Mouse (Mus musculus) layer of hippocampus, adult 11-12 months (tissue): ENCODE measurements around the gene Mpig6b.

Source experiments
- DNase-seq: peaks from one replicate; pipeline ENCODE4 v3.0.0; 2022; ENCODE audit warnings: low spot score

The Mpig6b gene

DNA sequence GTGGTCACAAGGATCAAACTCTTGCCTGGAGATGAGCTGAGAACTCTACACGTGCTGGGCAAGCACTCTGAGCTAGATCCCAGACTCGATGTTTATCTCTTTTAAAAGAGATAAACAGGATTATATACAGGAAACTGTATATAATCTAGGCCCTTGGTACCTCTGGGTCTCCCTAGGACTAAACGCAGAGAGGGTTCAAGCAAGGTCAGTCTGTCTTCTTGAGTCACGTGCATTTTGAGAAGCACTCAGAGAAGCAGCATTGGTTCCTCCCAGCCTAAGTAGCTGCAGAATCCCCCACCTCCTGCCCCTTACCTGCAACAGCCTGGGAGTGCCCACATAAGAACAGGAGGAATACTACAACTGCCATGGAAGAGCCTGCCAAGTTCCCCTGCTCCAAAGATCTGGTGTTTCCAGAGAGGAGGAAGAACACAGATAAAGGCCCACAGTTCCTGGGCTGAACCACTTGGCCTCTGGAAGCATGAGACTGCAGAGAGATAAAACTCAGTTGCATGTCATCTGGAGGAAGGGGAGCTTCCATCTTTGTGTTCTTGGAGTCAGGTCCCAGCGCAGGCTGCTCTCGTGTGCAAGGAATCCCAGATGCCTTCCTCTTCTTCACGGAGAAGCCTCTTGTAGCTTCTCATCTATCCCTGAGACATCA, 19.4 kb upstream of the Mpig6b start, which contains the start of gene Ly6g6f:
Gene Ly6g6f, minus strand, starts transcription at position 403 of the 658 bp plus-strand sequence.
- no peak for DNase-seq

DNA sequence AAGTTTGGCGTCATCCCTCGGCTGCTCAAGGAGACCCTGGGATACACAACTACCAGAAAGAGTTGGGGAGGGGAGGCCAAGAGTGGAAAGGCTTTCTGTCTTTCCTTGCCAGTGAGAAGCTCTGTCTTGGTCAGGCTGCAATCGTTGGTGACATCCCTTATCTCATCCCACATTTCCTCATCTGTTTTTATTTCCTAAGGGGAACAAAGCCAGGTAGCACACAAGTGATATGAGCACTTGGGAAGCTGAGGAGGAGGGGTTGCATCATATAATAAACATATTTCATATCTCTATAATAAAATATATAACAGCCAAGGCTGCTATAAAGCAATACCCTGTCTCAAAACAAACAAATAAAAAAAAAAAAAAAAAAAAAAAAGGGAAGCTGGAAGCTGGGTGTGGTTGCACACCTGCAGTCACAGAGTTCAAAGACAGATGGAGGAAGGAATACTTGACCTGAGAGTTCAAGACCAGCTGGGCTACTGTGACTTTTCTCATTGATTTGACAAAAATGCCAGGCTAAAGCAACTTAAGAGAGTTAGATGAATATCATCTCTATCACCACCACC, 18.0 kb upstream of the Mpig6b start:
- DNase-seq: no peak

DNA sequence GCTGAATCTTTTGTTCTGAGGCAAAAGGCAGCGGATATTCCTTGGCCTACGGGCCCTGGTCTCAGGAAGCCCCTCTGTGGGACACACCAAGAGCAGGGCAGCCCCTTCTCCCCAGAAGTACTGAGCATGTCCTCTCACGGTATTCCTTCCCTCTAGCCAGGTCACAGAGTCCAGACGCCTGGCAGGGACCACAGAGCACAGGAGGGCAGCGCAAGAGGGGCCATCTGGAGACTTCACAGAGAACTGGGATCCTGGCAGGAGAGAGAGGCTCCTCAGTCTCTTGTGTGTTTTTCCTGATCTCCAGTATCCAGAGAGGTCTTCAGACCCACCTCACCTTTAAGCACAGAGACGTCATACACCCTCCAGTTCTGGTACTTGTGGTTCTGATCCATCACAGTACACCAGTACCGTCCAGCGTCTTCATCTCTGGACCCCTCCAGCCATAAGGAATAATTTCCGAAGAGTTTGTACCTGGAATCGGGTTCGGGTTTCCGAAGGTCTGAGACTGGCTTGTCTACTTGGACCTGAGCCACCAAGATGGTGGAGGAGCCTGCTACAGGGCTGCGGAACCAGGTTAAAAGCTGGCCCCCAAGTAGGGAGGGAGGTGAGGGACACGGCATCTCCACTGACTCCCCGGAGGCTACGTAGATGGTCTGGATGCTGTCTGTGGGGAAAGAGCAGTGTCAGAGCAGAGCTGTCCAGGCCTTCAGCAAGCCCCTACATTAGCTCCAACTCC, 17.0 kb upstream of the Mpig6b start:
- DNase-seq: no peak

GRCm38 (mm10) chr17:35080710-35081109, 14.7 kb upstream of the Mpig6b start:
- no peak for DNase-seq

DNA sequence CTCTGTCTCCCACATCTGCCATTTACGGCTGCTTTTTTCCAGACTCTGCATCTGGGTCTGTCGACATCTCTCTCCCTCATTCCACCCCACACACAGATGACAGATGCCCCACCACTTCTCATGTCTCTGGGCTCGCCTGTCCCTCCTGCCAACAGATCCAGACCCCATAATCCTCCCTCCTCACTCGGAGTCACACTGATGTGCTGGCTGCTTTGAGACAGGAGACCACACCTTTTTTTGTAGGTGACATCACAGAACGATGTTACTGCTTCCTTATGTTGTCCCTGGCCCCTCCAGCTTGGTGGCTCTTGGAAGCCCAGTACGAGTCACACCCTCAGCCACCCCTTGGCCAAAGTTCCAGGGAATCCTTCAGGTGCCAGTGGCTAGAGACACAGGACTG, 14.3 kb upstream of the Mpig6b start:
- no peak for DNase-seq

- DNase-seq: no peak
Measured at GRCm38 (mm10) chr17:35079778-35080177, 13.8 kb upstream of the Mpig6b start.

DNA sequence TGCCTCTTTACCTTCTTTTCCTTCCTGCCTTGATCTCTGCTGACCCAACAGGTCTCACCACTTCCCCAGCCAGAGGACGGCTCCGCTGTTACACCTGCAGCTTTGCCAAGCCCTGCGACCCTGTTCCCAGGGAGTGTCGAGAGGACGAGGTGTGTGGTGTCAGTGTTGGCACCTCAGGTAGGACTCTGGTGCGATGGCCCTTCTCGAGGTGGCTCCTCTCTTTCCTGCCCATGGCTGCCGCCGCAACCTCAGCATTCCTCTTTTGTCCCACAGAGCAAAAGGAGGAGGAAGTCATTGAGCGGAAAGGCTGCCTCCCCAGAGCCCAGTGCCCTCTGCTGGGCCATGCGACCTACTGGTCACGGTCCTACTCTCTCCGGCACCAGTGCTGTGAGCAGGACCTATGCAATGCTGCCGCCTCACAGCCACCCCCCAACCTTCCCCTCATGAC, 11.8 kb upstream of the Mpig6b start, which contains the start of gene Ly6g6d:
Gene Ly6g6d, minus strand, starts transcription at position 280 of the 448 bp plus-strand sequence.
- DNase-seq: no peak

DNA sequence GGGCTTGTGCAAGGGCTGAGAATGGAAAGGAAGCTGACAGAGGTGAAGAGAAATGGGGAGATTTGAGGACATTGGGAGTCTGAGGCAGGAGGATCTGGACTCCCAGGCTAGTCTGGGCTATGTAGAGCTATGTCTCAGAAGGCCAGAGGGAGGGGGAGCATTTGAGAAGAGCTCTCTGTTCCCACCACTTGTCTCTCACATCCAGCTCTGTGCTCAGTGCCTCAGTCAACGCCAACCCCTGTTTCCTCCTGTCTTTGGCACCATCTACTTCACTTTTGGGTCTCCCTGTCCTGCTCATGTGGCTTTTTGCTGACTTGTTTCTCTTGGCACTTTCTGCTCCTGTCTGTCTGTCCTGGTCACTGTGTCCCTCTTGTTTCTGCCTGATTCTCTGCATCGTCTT, 11.3 kb upstream of the Mpig6b start:
- DNase-seq: no peak

DNA sequence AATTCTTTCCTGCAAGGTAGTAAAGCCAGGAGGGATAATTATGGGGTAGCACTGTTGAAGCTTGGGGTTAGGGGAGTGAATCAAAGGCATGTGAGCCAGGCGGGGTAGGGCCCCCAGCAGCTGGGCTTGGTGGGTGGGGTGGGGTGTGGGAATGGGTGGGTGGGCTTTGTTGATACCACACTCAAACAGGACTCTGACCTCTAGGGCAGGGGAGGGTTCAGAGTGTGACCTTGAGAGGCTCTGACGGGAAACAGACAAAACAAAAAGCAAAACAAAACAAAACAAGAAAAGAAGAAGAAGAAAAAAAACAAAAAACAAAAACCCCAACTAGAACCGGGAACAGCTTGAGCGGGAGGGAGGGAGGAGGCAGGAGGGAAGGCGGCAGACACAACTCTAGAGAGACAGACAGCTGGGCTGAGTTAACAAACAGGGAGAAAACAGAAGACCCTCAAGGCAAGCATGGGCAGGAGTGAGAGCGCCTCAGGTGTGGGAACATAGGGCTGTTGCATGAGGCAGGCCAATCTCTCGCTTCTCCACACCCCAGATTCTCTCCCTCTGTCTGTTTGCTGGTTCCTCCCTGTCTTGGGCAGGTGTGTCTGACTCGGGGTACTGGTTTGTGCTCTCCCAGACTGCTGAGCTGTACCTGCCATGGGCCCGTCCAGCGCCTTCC, 10.7 kb upstream of the Mpig6b start, which contains the start of gene Ly6g6e:
Gene Ly6g6e, plus strand, starts transcription at position 396 of the 670 bp plus-strand sequence.
- DNase-seq: no peak

DNA sequence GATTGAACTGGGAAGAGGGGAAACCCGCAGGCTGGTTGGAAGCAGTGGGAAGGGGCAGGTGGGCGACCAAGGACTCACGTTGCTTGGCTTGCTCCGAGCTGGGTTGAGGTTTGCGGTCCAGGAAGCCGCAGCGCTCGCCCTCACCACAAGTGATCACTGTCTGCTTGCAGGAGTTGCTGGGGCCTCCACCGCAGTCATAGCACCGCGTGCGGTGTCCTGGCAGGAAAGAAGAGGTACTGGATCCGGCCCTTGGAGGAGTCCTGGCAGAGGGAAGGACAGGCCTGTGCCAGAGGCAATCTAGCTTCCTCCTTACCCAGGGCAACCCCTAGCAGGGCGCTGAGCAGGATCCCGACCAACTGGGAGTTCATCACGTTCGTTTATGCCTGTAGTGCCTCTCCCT, 8.1 kb upstream of the Mpig6b start:
- DNase-seq: no peak

GRCm38 (mm10) chr17:35071454-35071853, 5.5 kb upstream of the Mpig6b start:
- DNase-seq: no peak

GRCm38 (mm10) chr17:35070556-35071229, 4.7 kb upstream of the Mpig6b start:
- DNase-seq: no peak

- no peak for DNase-seq
Measured at GRCm38 (mm10) chr17:35068213-35068914, 2.4 kb upstream of the Mpig6b start.

GRCm38 (mm10) chr17:35064951-35065947, 735 bp downstream of the Mpig6b start, which contains the start of gene Ly6g6c:
Gene Ly6g6c (plus strand): TSS chr17:35065388.
- DNase-seq: no peak

DNA sequence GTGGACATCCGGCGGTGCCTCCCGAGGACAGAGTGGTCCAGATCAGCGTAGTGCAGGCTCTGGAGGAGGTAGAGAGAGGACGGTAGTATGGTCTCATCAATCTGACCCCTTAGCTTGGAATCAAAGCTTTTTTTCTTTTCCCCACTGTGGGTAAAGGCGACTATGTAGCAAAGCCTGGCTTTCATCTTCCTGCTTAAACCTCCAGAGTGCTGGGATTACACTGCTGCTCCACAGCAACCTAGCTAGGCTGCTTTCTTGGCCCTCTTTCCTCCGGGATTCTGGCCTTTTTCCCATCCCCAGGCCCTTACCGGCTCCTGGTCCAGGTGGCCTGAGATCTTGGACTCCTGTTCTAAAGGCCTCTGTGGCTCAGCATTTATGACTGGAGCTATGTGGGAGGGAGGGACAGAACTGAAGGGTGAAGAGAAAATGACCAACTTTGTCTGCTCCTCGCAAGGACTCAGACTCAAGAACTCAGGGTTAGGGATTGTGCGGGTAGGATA, 1.6 kb downstream of the Mpig6b start:
- no peak for DNase-seq

GRCm38 (mm10) chr17:35063466-35063865, 2.5 kb downstream of the Mpig6b start:
- no peak for DNase-seq

DNA sequence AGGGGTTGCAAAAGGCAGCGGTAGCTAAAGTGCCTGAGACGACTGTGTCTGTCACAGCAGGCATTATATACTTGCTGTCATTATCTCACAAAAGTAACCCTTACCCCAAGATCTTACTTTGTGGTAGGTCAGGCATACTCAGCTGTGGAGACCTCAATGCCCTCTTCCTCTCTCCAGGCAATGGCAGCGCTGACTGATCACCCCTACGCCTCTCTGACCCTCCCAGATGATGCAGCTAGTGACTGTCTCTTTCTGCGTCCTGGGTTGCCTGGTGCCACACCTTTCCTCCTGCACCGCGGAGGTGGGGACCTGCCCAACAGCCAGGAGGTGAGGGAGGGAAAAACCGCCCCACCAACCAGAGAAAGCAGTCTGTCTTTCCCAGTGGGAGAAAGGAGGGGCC, 4.7 kb downstream of the Mpig6b start:
- DNase-seq: no peak

DNA sequence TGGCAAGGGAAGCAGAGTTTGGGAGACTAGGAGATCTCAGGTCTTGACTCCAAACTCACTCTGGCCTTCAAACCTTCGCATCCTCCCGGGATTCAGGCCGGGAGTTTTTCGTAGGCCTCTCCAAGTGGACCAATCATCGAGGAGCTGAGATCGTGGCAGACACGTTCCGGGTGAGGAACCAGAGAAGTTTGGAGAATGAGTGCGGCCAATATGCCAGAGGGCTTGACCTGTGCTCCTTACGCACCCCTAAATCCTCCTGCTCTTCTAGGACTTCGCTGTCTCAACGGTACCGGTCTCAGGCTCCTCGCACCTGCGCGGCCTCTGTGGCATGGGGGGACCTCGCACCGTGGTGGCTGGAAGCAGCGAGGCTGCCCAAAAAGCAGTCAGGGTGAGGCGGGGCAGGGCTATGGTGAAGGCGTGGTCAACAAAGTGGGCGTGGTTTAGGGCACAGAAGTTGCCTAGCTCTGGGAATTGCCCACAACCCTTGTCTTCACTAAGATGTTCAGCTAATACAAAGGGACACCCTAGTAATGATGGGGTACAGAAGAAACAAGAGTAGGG, 5.2 kb downstream of the Mpig6b start:
- no peak for DNase-seq

DNA sequence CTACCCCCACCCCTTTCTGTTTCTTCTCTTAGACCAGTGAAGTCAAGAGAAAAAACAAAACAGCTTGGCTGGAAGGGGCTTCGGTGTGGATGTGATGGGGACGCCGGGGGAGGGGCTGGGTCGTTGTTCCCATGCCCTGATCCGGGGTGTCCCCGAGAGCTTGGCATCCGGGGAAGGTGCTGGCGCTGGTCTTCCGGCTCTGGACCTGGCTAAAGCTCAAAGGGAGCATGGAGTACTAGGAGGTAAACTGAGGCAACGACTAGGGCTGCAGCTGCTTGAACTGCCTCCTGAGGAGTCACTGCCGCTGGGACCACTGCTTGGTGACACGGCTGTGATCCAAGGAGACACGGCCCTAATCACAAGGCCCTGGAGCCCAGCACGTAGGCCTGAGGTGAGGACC, 5.9 kb downstream of the Mpig6b start:
- no peak for DNase-seq
